Mouse (Mus musculus): ENCODE measurements at regions not wholly inside any gene's neighbourhood (a gene's known extent, or its start where the extent isn't known, plus 50 kb on each side); places are given as distances from the start of the nearest gene placed in this dataset.

DNA sequence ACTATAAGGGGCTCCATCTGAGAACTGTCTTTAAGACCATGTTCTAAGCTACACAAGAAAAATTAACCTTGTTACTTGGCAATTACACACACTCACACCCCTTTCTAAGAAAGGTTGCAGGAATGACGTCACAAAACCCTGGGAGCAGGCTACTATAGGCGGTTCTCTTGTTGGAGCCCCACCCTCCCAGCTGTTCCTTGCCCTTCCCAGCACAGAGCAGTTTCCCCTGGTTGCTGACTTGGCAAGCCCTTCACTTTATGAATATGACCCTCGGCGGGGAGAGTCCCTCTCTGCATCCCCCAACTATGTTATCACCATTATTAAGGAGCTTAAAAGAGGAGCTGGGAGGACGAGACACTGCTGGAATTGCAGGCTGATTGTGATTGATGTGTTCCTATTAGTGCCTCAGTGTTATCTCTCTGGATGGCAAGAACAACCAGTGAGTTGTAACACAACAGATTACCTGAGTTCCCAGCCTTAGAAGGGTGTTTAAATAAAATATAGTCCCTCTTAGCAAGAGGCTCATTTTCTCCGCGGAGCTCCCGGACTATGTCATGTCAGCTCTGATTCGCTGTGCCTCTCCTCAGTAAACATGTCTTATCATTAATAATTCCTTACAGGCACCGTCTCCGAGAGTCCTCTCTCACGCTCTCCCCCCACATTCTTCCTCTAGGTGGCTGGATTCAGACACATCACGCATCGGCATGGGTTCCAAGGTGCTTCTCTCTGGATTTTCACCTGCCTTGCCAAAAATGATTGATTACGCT is 105.7 kb downstream of the Insig2 start:
- in situ Hi-C loops (cut with MboI; ENCODE audit: low pct_unique_long_range_greater_than_20kb): no loop called here
- DNase-seq (ENCODE audit: low read depth, low spot score) (no peak), ATAC-seq (no peak)
- ChIA-PET POLR2A (no interaction called here), CTCF (no interaction called here)
- peaks cover 45% of the 10 kb centered on the region for H3K27me3 ChIP-seq
- TF ChIP-seq CTCF (IDR thresholded peaks at IDR 0.05): no peak

- ChIA-PET CTCF (no interaction called here), POLR2A (no interaction called here)
- DNase-seq (ENCODE audit: low read depth, low spot score): no peak
- peaks cover 45% of the 10 kb centered on the region for H3K27me3 ChIP-seq
- in situ Hi-C loops (cut with MboI; ENCODE audit: low pct_unique_long_range_greater_than_20kb): no loop called here
- no peak for TF ChIP-seq CTCF (IDR thresholded peaks at IDR 0.05)
- no peak for ATAC-seq
These were observed 105.2 kb downstream of the Insig2 start for GRCm38 (mm10) chr1:121227233-121227594.

GRCm38 (mm10) chr1:121243576-121243975 is 88.8 kb downstream of the Insig2 start:
- no peak for TF ChIP-seq CTCF (IDR thresholded peaks at IDR 0.05)
- DNase-seq (ENCODE audit: low read depth, low spot score) (no peak), ATAC-seq (no peak)
- CTCF ChIA-PET: no interaction called here
- peaks cover 6% of the 10 kb centered on the region for H3K27me3 ChIP-seq
- POLR2A ChIA-PET: no interaction called here
- in situ Hi-C loops (cut with MboI; ENCODE audit: low pct_unique_long_range_greater_than_20kb): no loop called here

DNA sequence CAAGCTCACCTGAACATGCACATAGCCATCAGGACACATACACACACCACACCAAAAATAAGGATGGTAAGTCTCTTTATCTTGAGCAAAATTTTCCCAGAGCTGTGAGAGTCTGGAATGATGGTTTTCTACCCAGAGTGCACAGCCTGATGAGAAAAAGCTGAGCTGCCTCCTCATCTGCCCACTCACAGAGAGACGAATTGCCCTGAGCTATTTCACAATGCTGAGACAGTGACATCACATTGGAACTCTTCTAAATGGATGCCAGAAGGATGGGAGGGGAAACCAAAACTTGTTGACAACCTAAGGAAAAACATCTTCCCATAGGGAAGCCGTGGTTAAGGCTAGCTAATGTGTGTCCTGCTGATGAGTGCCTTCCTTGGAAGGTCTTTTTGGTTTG is 84.8 kb downstream of the Insig2 start:
- ATAC-seq (no peak), DNase-seq (ENCODE audit: low read depth, low spot score) (no peak)
- CTCF ChIA-PET: interaction anchor here (0.7 kb wide), 1 partner anchor 153 kb away, joined by 3 read pairs; no protein-coding TSS in a partner anchor
- POLR2A ChIA-PET: no interaction called here
- no peak for TF ChIP-seq CTCF (IDR thresholded peaks at IDR 0.05)
- H3K27me3 ChIP-seq: peaks cover 6% of the 10 kb centered on the region
- in situ Hi-C loops (cut with MboI; ENCODE audit: low pct_unique_long_range_greater_than_20kb): no loop called here

GRCm38 (mm10) chr1:121249081-121249480 is 83.3 kb downstream of the Insig2 start:
- DNase-seq (ENCODE audit: low read depth, low spot score) (no peak), ATAC-seq (no peak)
- POLR2A ChIA-PET: no interaction called here
- in situ Hi-C loops (cut with MboI; ENCODE audit: low pct_unique_long_range_greater_than_20kb): no loop called here
- CTCF ChIA-PET: interaction anchor here (0.6 to 2.4 kb wide), 5 partner anchors 47 to 153 kb away, joined by 3 to 19 read pairs (median 9); no protein-coding TSS in a partner anchor
- H3K27me3 ChIP-seq: peaks cover 6% of the 10 kb centered on the region
- TF ChIP-seq CTCF (IDR thresholded peaks at IDR 0.05): peak; percentile 62

GRCm38 (mm10) chr1:121250686-121251085 is 81.7 kb downstream of the Insig2 start:
- no peak for DNase-seq (ENCODE audit: low read depth, low spot score)
- ATAC-seq: no peak
- in situ Hi-C loops (cut with MboI; ENCODE audit: low pct_unique_long_range_greater_than_20kb): loop anchor here (5.0 kb wide), 1 partner anchor 147 kb away; no protein-coding TSS in a partner anchor
- ChIA-PET POLR2A (interaction anchor here (0.7 kb wide), 1 partner anchor 10 kb away, joined by 3 read pairs; no protein-coding TSS in a partner anchor), CTCF (interaction anchor here (2.4 kb wide), 1 partner anchor 147 kb away, joined by 9 read pairs; no protein-coding TSS in a partner anchor)
- H3K27me3 ChIP-seq: peaks cover 5% of the 10 kb centered on the region
- TF ChIP-seq CTCF (IDR thresholded peaks at IDR 0.05): no peak

DNA sequence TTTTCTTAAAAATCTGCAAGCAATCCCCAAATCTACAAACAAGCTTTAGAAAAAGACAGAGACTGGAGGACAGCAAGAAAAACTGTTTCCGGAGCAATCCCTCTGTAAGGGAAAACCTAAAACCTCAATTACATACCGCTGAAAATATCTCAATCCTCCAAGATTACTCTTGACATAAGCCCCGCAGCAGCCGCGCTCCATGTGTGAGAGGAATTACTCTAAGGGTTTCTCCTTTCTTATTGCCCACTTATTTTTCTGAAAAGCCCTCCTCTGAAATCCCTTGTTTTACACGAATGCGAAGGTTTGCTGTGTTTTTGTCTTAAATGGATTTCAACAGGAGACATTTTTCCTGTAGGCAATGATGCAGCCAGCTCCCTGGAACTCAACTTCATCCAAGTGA is 80.3 kb downstream of the Insig2 start:
- TF ChIP-seq CTCF (IDR thresholded peaks at IDR 0.05): no peak
- ATAC-seq: no peak
- peaks cover 11% of the 10 kb centered on the region for H3K27me3 ChIP-seq
- ChIA-PET CTCF (interaction anchor here (1.4 kb wide), 1 partner anchor 148 kb away, joined by 5 read pairs; no protein-coding TSS in a partner anchor), POLR2A (interaction anchor here (0.6 kb wide), 1 partner anchor 34 kb away, joined by 3 read pairs; no protein-coding TSS in a partner anchor)
- DNase-seq (ENCODE audit: low read depth, low spot score): no peak
- in situ Hi-C loops (cut with MboI; ENCODE audit: low pct_unique_long_range_greater_than_20kb): loop anchor here (5.0 kb wide), 1 partner anchor 145 kb away; no protein-coding TSS in a partner anchor

GRCm38 (mm10) chr1:121254196-121254595 is 78.2 kb downstream of the Insig2 start:
- in situ Hi-C loops (cut with MboI; ENCODE audit: low pct_unique_long_range_greater_than_20kb): loop anchor here (5.0 kb wide), 1 partner anchor 143 kb away; no protein-coding TSS in a partner anchor
- H3K27me3 ChIP-seq: peaks cover 11% of the 10 kb centered on the region
- ChIA-PET CTCF (interaction anchor here (0.7 kb wide), 1 partner anchor 42 kb away, joined by 3 read pairs; no protein-coding TSS in a partner anchor), POLR2A (no interaction called here)
- TF ChIP-seq CTCF (IDR thresholded peaks at IDR 0.05): no peak
- no peak for DNase-seq (ENCODE audit: low read depth, low spot score)
- ATAC-seq: no peak
